Mouse (Mus musculus) spleen, postnatal 10 days (tissue): ENCODE data around the gene 9130409I23Rik.
"Not testable (repeated sequence)": the region's sequence is repeated elsewhere in the genome, so short reads cannot be mapped to it uniquely, and the experiment has no call there.

Source experiments
- DNase-seq, 2 experiments: peaks; one replicate each; pipeline ENCODE4 v3.0.0; 2021 to 2022; ENCODE audit warnings: low spot score in 2 of 2

9130409I23Rik gene

DNA sequence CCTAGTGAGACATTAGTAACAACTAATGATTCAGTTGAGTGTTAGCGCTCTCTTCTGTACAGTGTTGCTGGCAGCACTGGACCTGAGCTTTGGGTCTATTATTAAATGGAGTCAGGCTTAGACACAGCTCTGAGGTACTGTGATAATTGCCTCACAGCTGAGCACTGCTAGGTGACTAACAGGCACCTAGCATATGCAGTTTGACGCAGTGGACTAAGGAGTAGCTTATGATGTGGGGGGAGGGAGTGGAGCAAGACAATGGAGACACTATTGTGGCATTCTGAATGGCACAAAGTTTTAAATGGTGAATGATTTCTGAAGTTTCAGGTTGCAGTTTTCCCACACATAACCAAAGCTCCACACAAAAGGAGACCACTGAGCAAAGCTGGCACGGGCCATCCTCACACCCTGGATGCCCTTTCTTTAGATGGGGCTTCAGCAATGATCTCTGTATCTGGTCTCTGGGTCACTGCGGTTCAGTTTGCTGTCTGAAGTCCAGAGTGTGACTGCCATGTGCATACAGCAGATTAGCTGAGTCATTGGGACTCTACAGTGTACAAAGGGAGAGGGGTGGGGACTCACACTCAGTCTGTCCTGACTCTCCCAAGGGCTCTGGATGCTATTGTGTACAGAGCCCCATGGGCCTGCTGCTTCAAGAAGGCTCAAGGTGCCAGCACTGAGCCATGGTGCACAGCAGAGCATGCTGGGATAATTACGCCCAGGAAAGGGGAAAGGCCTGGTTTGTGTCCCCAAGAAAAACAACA, 15.8 kb upstream of the 9130409I23Rik start:
- not testable (repeated sequence) for DNase-seq

DNA sequence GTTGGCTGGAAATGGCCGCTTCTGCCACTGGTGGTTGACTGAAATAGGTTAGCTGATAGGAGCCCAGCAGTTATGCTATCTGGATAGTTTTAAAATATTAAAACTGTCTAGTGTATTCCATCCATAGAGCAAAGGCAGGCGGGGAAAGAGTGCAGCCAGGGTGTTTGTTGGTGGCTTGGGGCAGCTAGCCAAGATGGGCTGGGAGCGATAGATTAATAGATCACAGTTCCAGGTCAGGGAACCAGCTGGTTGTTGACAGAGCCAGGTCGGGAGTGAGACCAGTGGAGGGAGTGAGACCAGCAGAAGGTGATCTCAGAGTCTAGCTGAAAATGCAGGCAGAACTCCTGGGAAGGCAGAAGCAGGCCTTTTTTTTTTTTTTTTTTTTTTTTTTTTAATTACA, 13.4 kb upstream of the 9130409I23Rik start:
- no peak for DNase-seq

DNA sequence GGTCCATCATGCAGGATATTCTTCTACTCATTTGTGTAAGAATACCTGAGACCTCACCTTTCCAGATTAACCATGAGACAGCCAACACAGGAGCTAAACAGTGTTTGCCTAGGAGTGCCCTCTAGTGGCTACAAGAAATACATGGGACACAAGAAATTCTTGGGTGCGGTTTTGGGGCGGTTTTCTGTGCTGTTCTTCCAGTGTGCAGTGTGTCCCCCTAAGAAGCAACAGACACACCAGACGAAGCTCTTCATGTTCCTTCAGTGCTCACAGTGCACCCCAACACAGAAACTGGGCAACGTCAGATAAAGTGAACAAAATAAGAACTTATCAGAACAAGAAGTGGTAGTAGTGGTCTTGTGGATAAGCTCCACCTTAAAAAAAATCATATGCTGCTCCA, 11.4 kb upstream of the 9130409I23Rik start:
- DNase-seq = peak in 1 of 2 experiments; percentile 36

DNA sequence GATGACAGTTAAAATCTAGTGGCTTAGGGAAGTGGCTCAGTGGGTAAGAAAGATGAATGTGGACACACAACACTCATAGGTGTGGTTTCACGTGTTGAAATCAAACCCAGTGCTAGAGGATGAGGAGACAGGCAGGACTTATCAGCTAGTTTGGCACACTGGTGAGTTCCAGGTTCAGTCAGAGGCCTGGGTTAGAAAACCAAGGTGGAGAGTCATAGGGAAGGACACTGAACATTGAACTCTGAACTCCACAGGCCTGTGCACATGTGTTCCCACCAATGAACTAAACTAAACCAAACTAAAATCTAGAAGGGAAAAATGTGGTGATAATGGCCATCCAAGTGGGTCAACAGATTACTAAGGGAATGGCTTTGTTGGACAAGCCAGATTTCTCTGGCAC, 3.5 kb upstream of the 9130409I23Rik start:
- no peak for DNase-seq

DNA sequence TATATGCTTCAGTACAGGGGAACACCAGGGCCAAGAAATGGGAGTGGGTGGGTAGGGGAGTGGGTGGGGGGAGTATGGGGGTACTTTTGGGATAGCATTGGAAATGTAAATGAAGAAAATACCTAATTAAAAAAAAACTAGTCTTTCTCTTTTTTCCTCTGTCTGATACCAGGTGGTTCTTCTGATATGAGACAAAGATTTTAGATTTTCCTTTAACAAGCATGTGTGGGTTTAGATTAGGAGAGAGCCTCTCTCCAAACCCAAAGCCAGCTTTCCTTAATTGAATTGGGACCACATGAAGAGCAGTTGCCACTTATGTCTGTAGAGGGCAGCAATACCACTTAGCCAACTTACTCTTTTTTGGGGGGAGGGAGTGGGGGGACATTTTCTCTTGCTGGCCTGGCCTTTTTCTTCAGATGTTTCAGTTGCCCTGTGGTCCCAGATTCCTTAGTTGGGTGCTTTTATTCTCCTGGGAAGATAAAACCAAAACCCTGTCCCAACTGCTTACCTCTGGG, 1.7 kb upstream of the 9130409I23Rik start:
- DNase-seq = no peak

DNA sequence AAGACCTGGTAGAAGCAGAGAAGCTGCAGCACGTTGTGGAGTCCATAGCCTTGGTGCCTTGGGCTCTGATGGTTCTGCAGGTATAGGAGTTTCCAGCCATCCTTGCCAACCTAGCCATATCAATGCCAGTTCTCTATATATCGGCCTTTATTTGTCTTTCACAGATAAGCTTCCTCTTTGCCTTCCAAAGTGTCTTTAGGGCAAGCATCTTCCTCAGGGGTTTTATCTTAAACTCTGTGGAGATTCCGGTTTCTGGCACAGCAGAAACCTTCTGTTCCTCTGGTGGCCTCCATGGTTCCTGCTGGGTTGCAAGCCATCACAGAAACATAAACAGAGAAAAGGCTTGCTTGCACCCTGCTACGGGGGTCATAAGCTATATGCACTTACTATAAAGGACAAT, 1.9 kb downstream of the 9130409I23Rik start:
- DNase-seq = no peak

DNA sequence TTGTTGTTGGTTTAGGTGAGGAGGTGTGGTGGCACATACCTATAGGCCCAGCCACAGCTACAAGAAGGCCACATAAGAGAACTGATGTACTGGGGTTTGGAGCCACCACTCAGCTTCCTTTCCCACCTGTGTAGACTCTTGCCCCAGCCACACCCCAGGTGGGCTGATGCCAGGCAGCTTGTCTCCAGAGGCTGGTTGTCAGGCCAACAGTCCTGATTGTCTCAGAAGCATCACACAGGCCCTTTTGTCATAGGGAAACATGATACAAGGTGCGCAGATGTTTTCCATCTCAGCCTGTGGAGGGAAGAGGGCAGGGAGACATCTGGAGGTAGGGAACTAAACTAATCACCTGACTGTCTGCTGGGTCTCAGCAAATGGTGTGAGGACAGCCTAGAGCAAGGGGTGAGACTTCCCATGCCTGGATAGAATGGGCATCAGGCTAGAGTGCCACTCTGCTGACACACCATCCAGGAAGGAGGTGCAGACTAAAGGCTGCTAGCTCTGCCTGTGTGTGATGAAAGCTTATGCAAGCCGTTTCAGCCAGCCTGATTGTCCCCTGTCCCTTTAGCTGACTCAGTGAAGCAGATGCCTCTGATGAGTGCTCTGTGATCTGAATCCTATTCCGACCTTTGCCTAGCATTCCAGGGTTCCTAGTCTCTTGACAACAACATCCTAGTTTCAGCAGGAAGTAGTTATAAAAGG, 10.9 kb downstream of the 9130409I23Rik start:
- no peak for DNase-seq

DNA sequence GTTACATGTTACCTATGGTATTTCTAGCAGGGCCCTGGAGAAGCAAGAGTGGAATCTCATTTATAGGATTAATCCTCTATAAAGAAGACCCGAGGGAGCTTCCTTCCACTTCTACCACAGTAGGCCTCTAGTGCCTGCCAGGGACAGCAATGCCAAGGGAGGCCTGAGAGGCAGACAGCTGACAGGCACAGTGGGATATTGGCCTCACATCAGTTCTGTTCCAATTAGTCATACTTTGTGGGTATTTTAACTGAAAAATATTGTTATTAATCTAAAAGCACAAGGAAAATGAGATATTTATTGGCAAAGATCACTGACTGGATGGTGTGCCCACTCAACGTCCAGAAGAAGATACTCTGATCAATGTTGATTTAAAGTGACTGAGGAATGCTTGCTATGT, 13.0 kb downstream of the 9130409I23Rik start:
- DNase-seq = no peak

DNA sequence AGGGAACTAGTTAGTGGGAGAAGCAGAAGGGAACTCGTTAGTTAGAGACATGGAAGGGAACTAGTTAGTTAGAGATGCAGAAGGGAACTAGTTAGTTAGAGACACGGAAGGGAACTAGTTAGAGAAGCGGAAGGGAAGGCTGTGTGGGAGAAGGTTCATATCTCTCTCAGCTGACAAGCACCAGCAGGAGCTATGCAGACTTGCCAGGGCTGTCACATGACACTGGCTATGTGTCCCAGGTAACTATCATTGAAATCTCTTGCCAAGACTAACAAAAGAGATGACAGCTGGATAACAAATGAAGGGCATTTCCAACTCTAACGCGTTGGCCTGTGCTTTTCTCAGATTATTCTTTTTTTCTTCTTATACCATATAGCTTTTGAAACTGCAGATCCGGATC, 13.6 kb downstream of the 9130409I23Rik start:
- DNase-seq = no peak

DNA sequence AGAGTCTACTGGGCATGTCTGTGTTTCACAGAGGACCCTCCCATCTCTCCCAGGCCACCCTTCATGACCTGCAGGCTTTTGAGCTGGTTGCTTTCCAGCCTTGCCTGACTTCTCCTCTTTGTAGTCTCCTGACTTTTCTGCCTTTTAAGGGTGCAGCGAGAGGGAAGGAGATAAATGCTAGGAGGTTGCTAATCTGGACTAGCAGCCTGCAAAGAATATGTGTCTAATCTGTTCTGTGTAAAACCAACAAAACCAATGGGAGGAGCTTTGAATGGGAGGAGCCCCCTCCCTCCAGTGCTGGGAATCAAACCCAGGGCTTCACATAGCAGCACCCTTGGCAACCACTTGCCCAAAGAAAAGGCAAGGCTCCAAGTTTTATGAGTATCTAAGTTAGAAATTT, 17.3 kb downstream of the 9130409I23Rik start:
- no peak for DNase-seq

DNA sequence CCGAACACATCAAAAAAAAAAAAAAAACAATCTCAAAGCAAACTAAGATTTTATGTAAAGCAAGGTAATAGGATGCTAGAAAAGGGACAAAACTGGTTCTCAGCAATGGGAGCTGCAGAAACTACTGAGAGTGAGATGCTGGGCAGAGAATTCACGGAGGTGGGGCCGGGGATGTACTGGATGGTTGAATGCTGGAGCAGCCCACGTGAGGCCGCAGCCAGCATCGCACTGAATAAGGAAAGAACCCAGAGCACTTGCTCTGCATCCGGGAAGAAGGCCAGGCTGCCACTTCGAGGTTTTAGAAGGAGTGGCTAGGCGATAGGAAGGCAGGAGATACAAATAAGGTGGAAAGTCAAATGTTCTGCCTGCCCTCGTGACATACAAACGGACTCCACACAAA, 18.6 kb downstream of the 9130409I23Rik start:
- DNase-seq = no peak

DNA sequence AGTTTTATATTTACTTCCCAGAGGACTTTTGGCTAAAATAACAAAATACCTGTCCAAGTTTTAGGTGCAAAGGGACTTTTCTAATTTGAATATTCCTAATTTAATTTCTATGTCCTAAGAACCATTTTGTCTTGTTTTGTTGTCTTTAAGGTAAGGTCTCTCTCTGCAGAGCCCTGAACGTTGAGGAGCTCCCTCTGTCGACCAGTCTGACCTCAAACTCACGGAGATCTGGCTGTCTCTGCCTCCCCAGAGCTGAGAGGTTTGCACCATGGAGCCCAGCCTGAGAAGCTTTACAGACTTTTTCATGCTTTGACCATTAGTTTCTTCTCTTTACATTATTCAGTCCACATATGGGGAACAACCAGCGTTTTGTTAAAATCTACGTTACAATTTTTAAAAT, 22.0 kb downstream of the 9130409I23Rik start:
- no peak for DNase-seq

DNA sequence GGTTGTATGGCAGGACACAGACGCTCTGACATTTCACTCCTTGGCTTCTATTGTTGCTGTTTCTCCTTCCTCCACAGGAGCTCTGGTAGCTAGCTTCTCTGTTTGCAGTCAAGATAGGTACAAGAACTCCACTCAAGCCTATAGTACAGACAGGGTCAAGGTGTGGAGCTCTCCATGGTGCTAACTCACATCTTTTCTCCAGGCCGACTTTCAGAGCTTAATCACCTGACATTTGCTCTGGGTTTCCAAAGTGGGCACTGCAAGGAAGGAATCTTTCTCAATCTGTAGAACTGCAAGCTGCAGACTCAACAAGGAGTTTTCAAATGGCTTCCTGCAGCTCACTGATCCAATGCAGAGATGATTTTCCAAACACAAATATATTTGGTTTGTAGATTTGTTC, 33.0 kb downstream of the 9130409I23Rik start:
- no peak for DNase-seq

DNA sequence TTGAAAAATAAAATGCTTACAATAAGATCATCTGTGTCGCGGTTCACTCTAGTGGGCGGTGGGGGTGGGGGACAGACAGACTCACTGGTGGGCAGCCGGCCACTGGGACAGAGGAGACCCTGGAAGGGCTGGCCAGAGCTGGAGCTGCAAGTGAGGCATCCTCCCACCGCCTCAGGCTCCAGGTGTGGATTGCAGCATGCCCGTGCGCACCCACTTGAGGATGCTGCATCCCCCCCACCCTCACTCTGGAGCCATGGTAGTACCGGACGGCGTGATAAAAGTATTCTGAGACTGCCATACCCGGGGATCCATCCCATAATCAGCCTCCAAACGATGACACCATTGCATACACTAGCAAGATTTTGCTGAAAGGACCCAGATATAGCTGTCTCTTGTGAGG, 39.0 kb downstream of the 9130409I23Rik start:
- no peak for DNase-seq
